In genomic region chr2:157170626-157171025, GRCm38 (mm10) we compare ENCODE assay signal across 16 mouse cellular contexts. TPM values are rescaled to one million over a fixed set of nuclear protein-coding genes. Genes with fewer than 3 reads are reported as not detected.
A peak's percentile ranks its signal among the peaks of the same experiment; 100 is the strongest.
DNase-seq lines count a peak whose midpoint lies in the region; ATAC-seq and TF ChIP-seq lines count a peak whose summit lies in the region.
"Had no signal": no experiment of that assay in that cellular context is flagged by ENCODE, and none has a peak within 500 bp of the region (broad histone marks: within the 10 kb centered on the region; RNA-seq: fewer than 3 reads in every experiment).

No protein-coding gene starts in this region.

- H3K4me2 ChIP-seq in hindbrain, embryonic 12.5 days (replicated peaks): no peak overlapping the region
- H3K4me2 ChIP-seq in midbrain, embryonic 15.5 days: no peak overlapping the region
- H3K4me2 ChIP-seq: heart, embryonic 11.5 days; liver, embryonic 12.5 days; stomach, embryonic 15.5 days had no signal

- DNase-seq in gastrocnemius, adult 2 months: no peak
- no peak for DNase-seq in gastrocnemius, postnatal 36 days
- DNase-seq in embryo, embryonic 10 days (ENCODE audit: low spot score): peak; percentile 45
- no peak for DNase-seq in cerebellum, adult 8-10 months
- DNase-seq in layer of hippocampus, adult 8-10 months (ENCODE audit: low spot score in 2 of 2): no peak
- DNase-seq: cerebellum, adult 18-20 months; heart, postnatal 36 days; kidney, postnatal 36 days had no signal

- 0 out of 2 replicates have a peak, but pooled peaks have one; percentile 35 for ATAC-seq in hindbrain, embryonic 12.5 days (ENCODE audit: low FRiP score)
- no peak for ATAC-seq in midbrain, embryonic 15.5 days (replicated peaks)
- ATAC-seq in megakaryocyte-erythroid progenitor cell, adult 5-6 weeks (replicated peaks; ENCODE audit: low FRiP score, low TSS enrichment, poor library complexity, severe bottlenecking): no peak
- ATAC-seq: intestine, postnatal 0 days; liver, embryonic 12.5 days had no signal

- intact Hi-C loops in gastrocnemius, adult 2 months (cut with DNase I): no loop called here
- intact Hi-C loops in gastrocnemius, postnatal 36 days (cut with DNase I): no loop called here

- H3K9me3 ChIP-seq in hindbrain, embryonic 12.5 days (replicated peaks): no peaks in the 10 kb centered on the region
- no peaks in the 10 kb centered on the region for H3K9me3 ChIP-seq in midbrain, embryonic 15.5 days
- H3K9me3 ChIP-seq: limb, embryonic 10.5 days; liver, embryonic 12.5 days; stomach, embryonic 15.5 days had no signal

- TF ChIP-seq CTCF in gastrocnemius, adult 2 months (IDR thresholded peaks at IDR 0.05): no peak

- H3K27ac ChIP-seq in gastrocnemius, adult 2 months: peak overlapping the region; percentile 62; the same call in 1 of the 2 replicates
- H3K27ac ChIP-seq in hindbrain, embryonic 12.5 days: 0 out of 2 replicates have a peak overlapping the region, but pooled peaks have one; percentile 52
- H3K27ac ChIP-seq in midbrain, embryonic 15.5 days: peak overlapping the region; percentile 46; the same call in 1 of the 2 replicates
- H3K27ac ChIP-seq: limb, embryonic 10.5 days; liver, embryonic 12.5 days; stomach, embryonic 15.5 days had no signal

- no peak overlapping the region for H3K4me3 ChIP-seq in gastrocnemius, adult 2 months
- H3K4me3 ChIP-seq in hindbrain, embryonic 12.5 days: no peak overlapping the region
- no peak overlapping the region for H3K4me3 ChIP-seq in midbrain, embryonic 15.5 days
- H3K4me3 ChIP-seq: limb, embryonic 10.5 days; liver, embryonic 12.5 days; stomach, embryonic 15.5 days had no signal

- H3K4me1 ChIP-seq in hindbrain, embryonic 12.5 days: peaks cover 10% of the 10 kb centered on the region; the same call in 1 of the 2 replicates
- H3K4me1 ChIP-seq in midbrain, embryonic 15.5 days: peaks cover 6% of the 10 kb centered on the region; the same call in 1 of the 2 replicates
- H3K4me1 ChIP-seq: limb, embryonic 10.5 days; liver, embryonic 12.5 days; stomach, embryonic 15.5 days had no signal

- H3K27me3 ChIP-seq in hindbrain, embryonic 12.5 days: no peaks in the 10 kb centered on the region
- H3K27me3 ChIP-seq in midbrain, embryonic 15.5 days (replicated peaks): no peaks in the 10 kb centered on the region
- H3K27me3 ChIP-seq: liver, embryonic 12.5 days; stomach, embryonic 15.5 days had no signal

- H3K9ac ChIP-seq in hindbrain, embryonic 12.5 days: peak overlapping the region; percentile 18; the same call in 1 of the 2 replicates
- H3K9ac ChIP-seq in midbrain, embryonic 15.5 days: no peak overlapping the region
- H3K9ac ChIP-seq: liver, embryonic 12.5 days; stomach, embryonic 15.5 days had no signal

- 35% methylated on average over 6 of the region's 6 CpGs for WGBS in hindbrain, embryonic 12.5 days
- WGBS in midbrain, embryonic 15.5 days: 25% methylated on average over 6 of the region's 6 CpGs

- peaks cover 57% of the 10 kb centered on the region for H3K36me3 ChIP-seq in hindbrain, embryonic 12.5 days
- 0 out of 2 replicates have a peak, but pooled peaks cover 9% of the 10 kb centered on the region for H3K36me3 ChIP-seq in midbrain, embryonic 15.5 days (replicated peaks)

RNA-seq across cellular contexts. Expression of gene Rbl1, which starts 33.7 kb away (rescaled TPM):
- total RNA-seq in gastrocnemius, adult 2 months (2021): 1 to 10 TPM; 1.6 to 1.7 TPM
- total RNA-seq in gastrocnemius, postnatal 36 days (2021): 1 to 10 TPM; 1.6 to 2.2 TPM
- polyA plus RNA-seq in hindbrain, embryonic 12.5 days (2016; fragmentation: Nextera tagmentation; extraction: Ambion mirVana): 18.1 and 20.8 TPM in 2 replicates
- polyA plus RNA-seq in midbrain, embryonic 15.5 days (2015; fragmentation: Nextera tagmentation; extraction: Ambion mirVana): 6.2 and 6.3 TPM in 2 replicates
- total RNA-seq in megakaryocyte-erythroid progenitor cell, adult 5-6 weeks (2014; fragmentation: Nextera tagmentation): 61.3 and 76.0 TPM in 2 replicates
- 78.7 and 83.2 TPM in 2 replicates for total RNA-seq in megakaryocyte-erythroid progenitor cell, adult 5-6 weeks (2017)
- total RNA-seq in layer of hippocampus, adult 8-10 months (2022): 1 to 10 TPM; 1.5 to 2.3 (median 1.7) TPM

RNA-seq across cellular contexts. Expression of gene Samhd1, which starts 35.6 kb away (rescaled TPM):
- 10 to 100 TPM; 15.1 to 15.8 TPM for total RNA-seq in gastrocnemius, adult 2 months (2021)
- 10 to 100 TPM; 12.9 to 13.2 TPM for total RNA-seq in gastrocnemius, postnatal 36 days (2021)
- polyA plus RNA-seq in hindbrain, embryonic 12.5 days (2016; fragmentation: Nextera tagmentation; extraction: Ambion mirVana): 17.2 and 20.2 TPM in 2 replicates
- polyA plus RNA-seq in midbrain, embryonic 15.5 days (2015; fragmentation: Nextera tagmentation; extraction: Ambion mirVana): 9.4 and 9.9 TPM in 2 replicates
- total RNA-seq in megakaryocyte-erythroid progenitor cell, adult 5-6 weeks (2014; fragmentation: Nextera tagmentation): 63.5 and 64.5 TPM in 2 replicates
- 48.9 and 60.9 TPM in 2 replicates for total RNA-seq in megakaryocyte-erythroid progenitor cell, adult 5-6 weeks (2017)
- total RNA-seq in layer of hippocampus, adult 8-10 months (2022): 10 to 100 TPM; 15.7 to 19.7 (median 18.4) TPM

Comparison
In these comparisons a context has a peak if more than half of its experiments do, and no peak if none do; other contexts are left out.
1. RNA of gene Rbl1, which starts 33.7 kb away (total RNA-seq): 61.3 to 83.2 TPM in megakaryocyte-erythroid progenitor cell, adult 5-6 weeks; 1.6 to 2.2 TPM in gastrocnemius, postnatal 36 days, 1.5 to 2.3 TPM in layer of hippocampus, adult 8-10 months and 1.6 to 1.7 TPM in gastrocnemius, adult 2 months; every median in the first group is over 10 times any median in the second.
2. Peak in every context shown above with its lines, with median percentiles within 50 percentile points of each other: H3K27ac ChIP-seq.